Mouse (Mus musculus) retina, postnatal 1 day (tissue): ENCODE data around the gene Ahsg.
A peak's percentile ranks its signal among the peaks of the same experiment; 100 is the strongest.

Source experiments
- DNase-seq: peaks from one replicate; pipeline ENCODE4 v3.0.0-alpha.2; 2012

The Ahsg gene

DNA sequence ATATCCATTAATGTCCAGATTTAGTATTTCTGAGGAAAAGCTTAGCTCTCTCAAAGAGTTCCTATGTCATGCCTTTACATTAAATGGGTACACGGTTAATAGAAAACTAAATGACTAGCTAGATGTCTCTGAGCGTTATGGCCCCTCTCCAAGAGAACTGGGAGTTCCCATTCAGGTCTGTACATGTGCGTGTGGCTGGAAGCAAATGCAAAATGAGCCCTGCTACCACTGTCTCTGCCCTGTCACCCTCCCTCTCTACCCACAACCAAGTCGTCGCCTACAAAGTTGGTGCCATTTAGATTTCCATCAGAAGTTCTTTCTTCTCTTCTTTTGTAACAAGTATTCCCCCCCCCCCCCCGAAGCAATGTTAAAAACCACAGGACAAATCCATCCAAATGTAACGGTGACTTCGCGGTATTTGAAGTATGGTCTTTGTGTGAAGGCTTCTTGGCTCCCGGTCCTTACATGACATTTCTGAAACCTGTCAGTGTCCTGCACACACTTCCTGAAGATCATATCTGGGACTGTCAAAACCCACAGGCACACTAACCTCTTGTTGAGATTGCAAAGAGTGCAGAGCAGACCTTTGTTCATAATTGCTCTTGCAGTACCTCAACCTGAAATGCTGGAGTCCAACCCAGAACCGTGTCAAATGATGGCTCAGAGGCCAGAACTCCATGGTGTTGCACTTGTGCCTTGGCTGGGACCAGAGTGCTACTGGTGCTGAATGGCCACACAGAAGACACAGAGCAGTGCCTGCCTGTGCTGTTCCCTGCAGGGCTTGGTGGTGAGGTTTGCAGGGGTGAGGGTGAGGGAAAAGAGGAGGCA lies at the start of gene Ahsg:
TSS of gene Ahsg (plus strand) at position 595 of the 828 bp plus-strand sequence.
- DNase-seq, result no peak

DNA sequence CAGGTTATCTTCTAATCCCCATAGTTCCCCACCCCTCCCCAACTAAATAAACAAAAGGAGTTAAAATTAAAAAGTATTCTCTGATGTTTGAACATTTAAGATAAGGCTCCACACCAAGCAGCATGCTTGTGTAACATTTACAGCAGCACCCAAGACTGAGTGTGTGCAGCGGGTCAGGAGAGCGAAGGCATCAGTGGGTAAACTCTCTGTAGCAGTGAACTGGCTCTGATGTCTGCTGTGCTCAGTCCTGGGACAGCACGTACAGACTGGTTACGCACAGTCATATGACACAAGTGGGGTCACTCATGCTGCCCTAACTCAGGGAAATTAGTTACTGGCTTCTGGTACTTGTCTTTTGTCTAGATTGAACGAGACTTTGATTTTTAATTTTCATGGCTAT lies 48.2 kb upstream of the Ahsg start:
- no peak for DNase-seq

DNA sequence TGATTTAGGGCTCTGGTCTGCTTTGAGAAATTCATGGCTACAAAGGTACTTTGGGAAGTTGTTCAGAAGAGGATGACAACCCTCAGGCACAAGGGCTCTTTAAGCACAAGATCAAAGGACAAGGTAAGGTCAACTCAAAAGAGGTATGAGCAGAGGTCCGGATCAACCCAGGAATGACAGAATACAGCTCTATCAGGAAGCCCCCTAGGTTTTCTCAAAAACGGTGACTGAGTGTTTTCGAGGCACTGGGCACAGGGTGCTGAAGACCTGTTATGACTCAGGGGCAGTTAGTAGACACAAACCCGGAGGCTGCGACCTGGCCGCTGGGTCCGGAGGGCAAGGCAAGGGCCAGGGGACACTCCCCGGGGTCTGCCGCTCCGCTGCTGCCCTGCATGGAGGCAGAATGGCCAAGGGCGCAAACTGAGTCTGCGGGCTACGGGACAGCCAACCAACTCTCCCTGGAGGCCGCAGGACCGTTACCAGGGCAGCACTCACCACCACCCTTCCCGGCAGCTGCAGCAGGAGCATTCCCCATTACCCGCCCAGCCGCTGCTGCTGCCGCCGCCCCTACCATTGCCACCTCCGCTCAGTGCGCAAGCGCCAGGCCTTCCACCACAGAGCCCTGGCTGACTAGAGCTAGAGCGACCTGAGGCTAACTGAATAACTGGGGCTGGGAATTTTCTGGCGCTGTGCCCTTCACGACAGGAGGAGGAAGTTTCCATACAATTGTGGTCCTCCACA lies 46.8 kb upstream of the Ahsg start:
- DNase-seq, result peak; percentile 94

DNA sequence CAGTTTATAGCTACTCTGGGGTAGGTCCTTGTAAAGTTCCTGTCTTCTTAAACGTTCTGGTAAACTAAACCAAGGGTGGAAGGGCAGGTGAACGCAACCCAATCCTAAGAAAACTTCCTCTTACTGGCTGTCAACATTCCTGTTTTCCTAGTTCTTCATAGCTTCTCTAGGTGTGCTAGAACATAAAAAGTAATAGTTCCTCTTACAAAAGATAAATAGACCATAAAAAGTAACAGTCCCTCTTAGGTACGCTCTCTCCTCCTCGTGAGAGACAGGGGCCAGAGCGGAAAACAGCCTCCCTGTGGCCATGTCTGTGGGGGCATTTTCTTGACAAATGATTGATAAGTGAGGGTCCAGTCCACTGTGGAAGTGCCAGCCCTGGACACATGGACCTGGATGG lies 46.2 kb upstream of the Ahsg start:
- DNase-seq, result no peak

DNA sequence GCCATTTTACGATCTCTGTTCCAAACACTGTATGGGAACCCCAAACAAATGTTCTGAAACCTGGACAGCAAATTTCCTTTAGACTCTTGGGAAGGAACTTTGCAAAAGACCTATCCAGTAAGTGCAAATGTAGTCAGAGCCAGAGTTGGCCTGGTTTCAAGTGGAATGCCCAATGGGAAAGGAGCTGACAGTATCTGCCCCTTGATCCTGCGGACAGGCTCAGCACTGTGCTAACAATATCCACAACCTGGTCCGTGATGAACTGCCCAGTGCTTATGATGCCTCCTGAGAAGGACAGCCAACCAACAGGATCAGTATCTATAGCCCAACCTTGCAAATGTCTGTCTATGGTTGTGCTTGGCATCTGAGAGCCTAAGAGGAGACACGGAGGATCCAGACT lies 45.6 kb upstream of the Ahsg start:
- no peak for DNase-seq

DNA sequence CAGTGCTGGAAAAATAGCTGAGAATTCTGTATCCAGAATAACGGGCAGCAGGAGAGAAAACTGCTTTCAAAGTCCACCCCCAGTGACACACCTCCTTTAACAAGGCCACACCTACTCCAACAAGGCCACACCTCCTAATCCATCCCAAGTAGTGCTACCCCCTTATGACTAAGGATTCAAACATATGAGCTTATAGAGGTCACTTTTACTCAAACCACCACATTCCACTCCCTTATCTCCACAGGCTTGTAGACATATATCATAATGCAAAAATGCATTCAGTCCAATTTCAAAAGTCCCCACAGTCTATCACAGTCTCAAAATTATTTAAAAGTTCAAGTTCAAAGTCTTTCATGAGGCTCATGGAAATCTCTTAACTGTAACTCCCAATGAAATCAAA lies 43.4 kb upstream of the Ahsg start:
- DNase-seq, result no peak

DNA sequence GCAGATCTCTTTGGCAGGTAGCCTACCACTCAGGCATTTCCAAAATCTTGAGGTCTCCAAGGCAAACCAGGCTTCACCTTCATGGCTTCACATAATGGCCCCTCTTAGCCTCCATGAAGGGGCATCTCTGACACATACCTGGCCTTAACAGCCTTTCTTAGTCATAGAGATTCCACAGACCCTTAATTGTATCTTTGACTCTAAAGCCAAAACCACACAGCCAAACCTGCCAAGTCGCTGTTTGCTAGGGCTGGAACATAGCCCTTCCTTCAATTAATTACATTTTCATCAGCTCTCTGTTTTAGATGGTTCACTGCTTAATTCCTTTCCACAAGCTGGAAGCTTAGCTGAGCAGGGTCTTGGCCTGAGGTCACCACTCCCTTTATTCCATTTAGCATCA lies 42.7 kb upstream of the Ahsg start:
- DNase-seq, result no peak

DNA sequence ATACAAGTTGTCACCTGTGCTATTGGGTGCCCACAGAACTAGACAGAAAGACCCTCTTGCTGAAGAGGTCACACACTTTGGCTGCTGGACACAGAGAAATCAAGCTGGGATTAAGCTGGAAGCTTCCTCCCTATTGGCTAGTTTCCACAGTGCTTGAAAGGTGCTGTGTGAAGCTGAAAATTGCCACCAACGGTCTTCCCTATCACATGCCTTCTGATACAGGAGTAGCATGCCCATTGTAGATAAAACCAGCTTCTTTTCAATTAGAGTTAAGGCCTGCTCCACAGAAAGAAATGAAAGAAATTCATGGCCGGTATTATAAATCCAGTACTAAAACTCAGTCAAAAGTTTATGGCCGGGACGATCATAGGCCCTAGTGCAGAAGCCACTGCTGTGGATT lies 38.4 kb upstream of the Ahsg start:
- DNase-seq, result no peak

DNA sequence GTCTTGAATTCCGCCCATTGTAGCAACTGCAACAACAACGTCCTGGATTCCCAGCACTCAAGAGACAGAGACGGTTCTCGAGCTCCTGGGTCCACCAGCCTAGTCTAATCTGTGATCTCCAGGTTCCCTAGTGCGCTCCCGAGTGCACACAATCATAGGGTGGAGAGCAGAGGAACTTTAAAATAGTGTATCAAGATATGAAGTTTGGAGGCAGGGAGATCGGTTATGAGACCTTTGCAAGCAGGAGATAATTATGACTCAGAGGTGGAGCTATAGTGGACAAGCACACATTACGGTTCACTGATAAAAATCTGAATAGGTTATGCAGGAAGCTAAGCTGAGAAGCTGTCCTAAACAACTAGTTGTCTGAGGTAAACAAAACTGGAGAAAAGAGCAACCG lies 34.3 kb upstream of the Ahsg start:
- no peak for DNase-seq

DNA sequence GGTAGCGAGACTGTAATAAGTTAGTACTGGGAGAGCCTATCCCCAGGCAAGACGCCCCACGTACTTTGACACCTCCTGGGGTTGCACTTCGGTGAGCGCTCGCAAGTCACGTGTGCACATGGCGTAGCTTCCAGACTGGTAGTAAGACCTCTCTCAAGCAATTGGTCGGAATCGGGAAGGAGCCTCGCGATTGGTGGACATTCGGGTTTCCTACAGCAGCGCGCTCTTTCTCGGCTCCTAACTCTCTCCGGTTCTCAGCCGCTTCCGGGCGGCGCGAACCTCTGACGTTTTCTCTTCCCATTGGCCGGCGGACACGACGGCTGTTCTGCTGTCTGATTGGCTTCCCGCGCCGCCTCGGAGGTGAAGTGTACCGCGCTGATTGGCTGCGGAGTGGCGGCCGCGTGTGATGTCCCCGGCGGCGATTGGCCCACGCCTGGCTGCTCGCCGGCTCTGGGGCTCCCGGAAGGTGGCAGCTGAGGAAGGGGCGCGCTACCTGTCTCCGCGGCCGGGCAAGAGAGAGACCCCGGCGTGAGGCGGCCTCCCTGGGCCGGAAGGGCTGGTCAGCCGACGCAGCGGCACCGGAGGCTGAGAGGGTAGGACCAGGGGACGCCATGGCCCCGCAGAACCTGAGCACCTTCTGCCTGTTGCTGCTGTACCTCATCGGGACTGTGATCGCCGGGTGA lies 33.5 kb upstream of the Ahsg start, which contains the start of the genes Tbccd1 and Dnajb11:
TSS of gene Tbccd1 (minus strand) at position 239 of the 683 bp plus-strand sequence.
TSS of gene Dnajb11 (plus strand) at position 415 of the 683 bp plus-strand sequence.
- DNase-seq, result peak; percentile 100

DNA sequence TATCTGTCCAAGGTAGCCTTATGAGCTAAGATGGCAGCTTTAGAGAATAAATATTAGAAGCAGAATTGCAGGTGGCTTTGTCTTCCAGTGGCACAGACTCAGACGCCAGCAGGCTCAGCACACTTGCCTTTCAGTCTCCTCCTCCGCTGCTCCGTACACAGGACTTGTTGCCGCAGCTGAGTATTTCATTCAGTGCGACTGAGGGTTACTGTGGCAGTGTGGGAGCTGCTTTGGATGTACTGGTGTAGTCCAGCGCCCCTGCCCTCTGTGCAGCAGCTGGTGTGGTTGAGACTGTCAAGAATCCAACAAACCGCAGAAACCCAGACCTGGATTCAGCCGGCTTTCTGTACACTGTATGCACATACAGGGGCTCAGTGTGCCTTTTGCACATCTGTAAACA lies 18.7 kb upstream of the Ahsg start:
- DNase-seq, result no peak

DNA sequence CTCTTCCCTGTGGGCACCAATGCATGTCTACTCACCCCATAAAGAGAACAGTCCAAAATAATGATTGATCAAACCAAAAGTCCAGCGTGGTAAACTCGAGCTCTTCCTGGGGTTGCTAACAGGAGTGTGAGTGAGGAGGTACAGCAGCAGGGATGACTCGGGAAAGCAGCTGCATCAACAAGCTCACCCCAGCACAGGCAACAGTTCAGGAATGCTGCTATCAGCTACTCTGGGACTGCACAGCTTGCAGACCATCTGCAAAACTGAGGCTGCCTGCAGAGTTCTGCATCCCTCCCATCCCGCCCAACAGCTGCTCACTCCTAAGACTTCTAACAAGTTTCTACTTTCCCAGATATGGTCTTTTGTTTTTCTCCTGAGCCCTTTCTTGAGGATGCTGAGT lies 17.7 kb upstream of the Ahsg start:
- no peak for DNase-seq

DNA sequence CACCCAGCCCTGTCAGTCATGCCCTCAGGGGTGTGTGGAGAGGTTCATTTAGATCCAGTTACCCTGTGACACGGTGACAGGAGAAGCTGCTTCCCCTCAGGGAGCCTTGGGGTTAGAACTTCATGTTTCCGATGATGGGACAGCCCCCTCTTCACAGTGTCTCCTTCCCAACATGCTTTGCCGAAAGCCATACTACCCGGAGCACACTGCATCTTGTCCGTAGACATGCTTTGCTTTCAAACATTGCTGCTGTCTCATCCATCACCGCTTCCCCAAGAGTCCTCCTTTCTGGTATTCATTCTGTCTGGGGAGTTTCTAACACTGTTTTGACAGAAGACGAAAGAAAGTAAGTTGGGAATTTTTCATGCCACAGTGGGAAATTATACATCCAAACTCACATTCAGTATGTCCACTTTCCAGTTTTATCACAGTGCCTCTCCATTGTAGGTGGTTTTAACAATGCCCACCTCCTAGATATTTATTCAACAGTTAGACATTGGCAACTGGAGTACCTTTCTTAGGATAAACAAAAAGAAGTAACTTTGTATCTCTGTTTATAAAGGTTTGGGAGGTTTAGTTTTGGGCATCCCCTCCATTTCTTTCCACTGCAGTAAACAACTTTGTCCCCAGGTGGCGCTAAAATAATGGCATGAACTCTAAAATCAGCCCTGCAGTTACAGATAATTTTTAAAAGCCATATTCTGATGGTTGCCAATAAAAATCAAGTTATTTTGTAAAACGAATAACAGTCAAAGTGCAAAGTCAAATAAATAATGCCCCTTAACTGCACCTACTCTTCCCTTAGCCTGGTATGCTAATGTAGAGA lies 14.6 kb upstream of the Ahsg start:
- DNase-seq, result peak; percentile 48

DNA sequence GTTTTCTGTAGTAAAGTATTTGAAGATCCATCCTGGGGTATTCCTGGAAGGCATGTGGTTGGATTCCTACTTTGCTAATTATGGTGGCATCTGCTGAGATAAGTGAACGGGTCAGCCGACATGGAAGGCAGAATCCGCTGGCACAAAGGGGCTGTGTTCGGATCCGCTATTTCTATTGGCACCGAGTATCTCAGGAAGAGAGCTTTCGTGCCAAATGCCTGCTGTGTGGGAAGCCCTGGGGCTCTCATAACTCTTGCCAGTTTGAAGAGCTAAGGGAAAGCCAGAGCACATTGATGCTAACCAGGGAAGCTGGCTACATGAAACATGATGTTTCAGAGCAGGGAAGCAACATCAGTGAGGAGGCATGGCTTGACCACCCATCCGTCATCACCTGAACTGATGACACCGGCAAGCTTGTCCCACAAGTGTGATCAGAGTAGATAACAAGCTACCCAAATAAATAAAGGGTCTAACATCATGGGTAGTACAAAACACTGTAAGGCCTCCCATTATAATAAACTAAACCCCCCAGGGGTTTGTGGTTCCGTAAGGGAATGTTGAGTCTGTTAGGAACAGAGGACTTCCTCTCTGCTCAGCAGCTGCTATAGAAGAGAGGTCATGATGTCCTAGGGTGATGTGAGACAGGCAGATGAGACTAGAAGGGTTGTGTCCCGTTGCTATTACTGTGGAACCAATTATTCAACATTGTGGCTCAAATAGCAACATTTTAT lies 13.3 kb upstream of the Ahsg start:
- no peak for DNase-seq

DNA sequence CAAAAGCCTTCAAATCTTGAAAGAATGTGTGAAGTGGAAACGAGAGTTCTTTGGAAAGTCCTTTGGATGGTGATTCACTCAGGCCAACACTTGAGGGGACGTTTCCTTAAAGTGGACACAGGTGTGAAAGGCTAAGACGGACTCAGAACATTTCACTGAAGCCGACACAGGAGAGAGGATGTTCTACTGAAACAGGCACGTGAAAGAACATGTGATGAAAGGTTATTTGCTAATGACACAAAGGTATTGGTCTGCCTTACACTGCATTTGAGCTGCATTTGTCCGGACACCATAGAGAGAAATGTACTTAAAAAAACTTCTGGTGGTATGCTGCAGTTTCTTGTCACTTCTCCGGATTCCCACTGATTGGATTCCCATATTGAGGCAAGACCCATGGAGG lies 12.4 kb upstream of the Ahsg start:
- DNase-seq, result no peak

DNA sequence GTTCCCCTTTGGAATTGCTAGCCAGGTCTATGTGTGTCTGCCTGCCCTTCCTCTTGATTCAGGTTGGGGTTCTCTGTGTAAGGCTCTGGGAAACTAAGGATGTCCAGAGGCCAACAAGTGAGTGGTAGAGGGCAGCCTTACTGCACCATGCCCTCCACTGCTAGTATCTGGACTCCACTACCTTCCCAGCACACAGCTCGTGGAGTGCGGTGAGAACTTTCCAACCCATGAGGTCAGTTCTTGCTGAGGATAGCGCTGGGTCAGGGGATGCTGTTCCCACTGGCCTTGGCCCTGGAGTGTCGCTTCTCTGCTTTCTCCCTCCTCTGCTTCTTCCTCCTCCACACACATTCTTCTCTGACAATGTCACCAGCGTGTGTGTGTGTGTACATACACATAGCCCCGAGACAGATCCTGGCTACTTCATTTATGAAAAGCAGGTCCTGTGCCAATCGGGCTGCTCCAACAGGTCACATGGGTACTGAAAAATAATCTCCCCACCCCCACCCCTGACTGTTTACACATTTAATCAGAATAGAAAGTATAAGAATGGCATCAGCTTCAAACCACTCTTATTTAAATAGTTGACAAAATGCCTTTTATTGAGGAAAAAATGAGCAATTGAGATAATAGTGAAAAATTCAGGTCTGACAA lies 11.0 kb upstream of the Ahsg start:
- DNase-seq, result no peak

DNA sequence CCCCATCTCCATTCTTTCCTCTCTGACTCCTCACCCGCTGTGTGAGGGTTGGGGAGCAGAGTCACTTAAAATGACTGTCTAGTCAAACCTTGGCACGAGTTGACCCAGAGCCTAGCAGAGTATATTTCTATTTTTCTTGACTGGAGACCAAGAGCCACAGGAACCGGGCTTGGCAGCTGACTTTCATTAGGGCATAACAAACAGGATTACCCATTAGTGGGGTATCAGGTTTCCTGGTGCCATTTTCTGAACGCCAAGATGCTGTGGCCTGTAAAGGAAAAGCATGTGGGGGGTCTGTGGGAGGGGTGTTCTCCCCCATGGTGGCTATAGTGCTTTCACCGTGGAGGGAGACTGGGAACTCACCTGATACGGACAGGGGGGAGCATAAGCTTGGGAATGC lies 10.2 kb upstream of the Ahsg start:
- DNase-seq, result peak; percentile 43

DNA sequence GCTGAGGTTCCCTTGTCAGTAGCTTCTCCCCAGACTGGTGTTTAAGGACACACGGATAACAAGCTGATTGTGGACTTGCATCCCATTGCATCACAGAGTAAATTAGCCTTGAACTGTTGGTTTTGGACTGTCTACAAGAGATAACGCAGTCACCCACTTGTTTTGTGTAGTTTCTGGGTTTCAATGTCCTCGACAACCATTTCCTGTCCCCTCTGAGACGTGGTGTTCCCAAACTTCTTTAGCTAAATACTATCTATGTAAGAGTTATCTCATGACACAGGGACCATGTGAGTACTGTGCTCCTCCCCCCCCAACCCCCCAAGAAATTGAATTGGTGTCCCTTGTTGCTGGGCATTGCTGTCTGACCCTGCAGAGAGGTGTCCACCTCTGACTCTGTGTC lies 9.6 kb upstream of the Ahsg start:
- DNase-seq, result no peak

DNA sequence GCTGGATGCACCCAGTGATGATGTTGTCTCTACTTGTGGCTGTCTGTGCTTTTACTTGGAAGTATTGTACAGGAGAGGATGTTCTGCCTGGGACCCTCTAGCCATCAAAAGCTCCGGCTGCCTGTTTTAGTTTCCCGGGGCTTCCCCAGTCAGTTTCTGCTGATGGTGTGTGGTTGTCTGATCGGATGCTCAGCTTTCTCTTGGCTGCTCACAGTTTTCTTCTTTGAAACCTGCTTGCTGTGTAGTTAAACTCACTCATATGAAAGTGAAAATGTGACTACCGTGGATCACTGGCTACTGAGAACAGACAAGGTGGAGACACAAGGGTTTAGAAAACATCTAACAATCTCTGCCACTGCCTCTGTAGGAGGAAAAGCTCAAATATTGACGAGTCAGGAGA lies 7.6 kb upstream of the Ahsg start:
- DNase-seq, result no peak

DNA sequence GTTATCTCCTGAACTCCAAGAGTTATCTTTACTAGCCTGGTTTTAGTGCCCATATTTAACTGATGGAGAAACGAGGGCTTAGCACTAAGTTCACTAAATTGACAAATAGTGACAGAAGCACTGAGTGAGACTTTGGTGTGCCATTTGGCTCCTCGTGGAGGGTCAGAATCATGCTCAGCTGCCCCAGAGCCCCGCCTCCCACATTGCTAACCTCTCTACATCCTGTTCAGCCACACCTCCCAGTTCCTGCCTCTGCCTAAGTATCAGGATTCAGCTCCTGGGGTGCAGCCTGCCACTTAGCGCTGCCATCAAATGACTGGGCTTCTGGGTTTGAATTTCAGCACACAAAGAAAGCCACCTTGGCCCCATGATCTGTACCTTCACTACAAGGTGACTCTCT lies 5.7 kb upstream of the Ahsg start:
- DNase-seq, result no peak

DNA sequence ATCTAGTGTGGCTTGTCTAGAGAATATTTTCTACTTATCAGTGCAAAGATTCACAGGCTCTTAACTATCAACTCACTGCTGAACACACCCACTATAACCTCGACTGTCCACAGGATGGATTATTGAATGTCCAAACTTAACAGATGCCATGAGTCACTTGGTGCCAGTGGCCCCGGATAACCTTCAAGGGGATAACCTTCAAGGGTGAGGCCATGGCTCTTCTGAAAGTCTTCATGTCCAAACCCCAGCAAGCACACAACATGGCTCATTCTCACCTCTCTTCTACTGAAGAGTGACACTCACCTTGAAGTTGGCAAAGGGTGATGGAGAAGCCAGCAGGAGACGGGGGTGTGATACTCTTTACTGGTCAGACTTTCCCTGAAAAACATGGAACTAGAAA lies 4.4 kb upstream of the Ahsg start:
- DNase-seq, result no peak

DNA sequence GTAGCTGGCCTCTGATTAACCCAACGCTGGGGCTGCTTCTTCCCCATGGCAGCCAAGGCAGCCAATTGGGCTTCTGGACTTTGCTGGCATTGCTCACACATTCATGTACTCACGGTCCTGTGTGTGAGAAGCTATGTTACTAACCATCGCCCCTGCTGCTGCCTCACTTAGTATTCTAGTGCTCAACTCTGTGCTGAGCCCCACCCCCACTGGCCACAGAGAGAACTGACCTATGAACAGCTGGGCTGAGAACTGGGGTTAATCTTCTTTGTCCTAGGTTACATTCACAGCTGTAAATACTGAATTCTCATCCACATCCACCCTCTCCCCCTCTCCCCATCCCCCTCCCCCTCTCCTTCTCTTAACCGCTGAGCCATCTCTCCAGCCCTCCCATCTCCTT lies 2.2 kb upstream of the Ahsg start:
- no peak for DNase-seq
